ENCODE assay signal across 13 mouse cellular contexts in the genomic region with DNA sequence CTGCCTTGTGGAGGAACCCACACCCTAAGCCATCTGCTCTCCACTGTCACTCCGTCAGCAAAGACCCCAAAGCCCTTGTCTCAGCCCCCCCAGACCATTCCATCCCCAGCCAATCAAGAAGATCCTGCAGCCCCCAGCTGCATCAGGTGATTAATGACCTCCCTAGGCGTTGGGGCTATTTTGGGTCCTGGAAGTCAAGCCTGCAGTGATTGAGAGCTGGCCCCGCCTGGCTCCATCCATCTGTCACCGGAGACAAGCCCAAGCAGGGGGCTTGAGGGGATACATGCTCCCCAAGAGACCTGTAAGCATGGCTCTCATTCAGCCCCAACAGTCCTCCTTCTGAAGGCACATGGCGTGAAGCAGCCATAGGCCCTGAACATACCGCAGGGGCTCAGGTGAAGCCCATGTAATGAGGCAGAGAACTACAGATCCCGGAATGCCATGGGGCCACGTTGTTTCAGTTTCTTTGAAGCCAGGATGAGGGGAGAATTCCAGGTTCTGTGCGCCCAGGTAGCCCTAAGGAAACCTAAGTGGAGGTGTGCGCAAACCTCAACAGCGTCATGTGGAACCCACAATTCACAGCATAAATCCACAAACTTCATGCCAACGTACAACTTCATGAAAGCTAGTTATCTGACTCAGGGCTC.
"Had no signal": no experiment of that assay in that cellular context is flagged by ENCODE, and none has a peak within 500 bp of the region (broad histone marks: within the 10 kb centered on the region; RNA-seq: fewer than 3 reads in every experiment).

No protein-coding gene starts in this region.

- H3K9me3 ChIP-seq: limb, embryonic 10.5 days; liver, embryonic 12.5 days; midbrain, embryonic 12.5 days had no signal

- H3K9ac ChIP-seq: lung, embryonic 14.5 days had no signal

- H3K36me3 ChIP-seq: limb, embryonic 10.5 days; liver, embryonic 12.5 days; midbrain, embryonic 12.5 days had no signal

- DNase-seq: kidney, adult 8-10 months; kidney, postnatal 25 days; lung, embryonic 14.5 days; lung, postnatal 10 days; lung, postnatal 4 days; thymus, adult 2 months; thymus, postnatal 25 days had no signal

- H3K27ac ChIP-seq: left cerebral cortex, adult 2 months; limb, embryonic 10.5 days; liver, embryonic 12.5 days; midbrain, embryonic 12.5 days; stomach, postnatal 0 days had no signal

- H3K4me3 ChIP-seq: myocyte had no signal
